Mouse (Mus musculus) myocyte (in vitro differentiated cells): Measurements from ENCODE around the gene Il33.

Experiments
- MAX ChIP-seq: IDR thresholded peaks from one replicate; pipeline ENCODE4 v1.6.1; 2011; ENCODE audit warnings: low read depth, mild to moderate bottlenecking, control low read depth
- SRF ChIP-seq: IDR thresholded peaks from one replicate; pipeline ENCODE4 v1.6.1; 2011; ENCODE audit warnings: low read depth; ENCODE audit not compliant: control insufficient read depth, insufficient read length

- no peak for TF ChIP-seq MAX
- no peak for TF ChIP-seq SRF
Observed at GRCm38 (mm10) chr19:29882696-29883095, 42.2 kb upstream of the Il33 start.
